Mouse (Mus musculus): Measurements from ENCODE around the gene Akap9.
"Not testable (repeated sequence)": the region's sequence is repeated elsewhere in the genome, so short reads cannot be mapped to it uniquely, and the experiment has no call there.

- not testable (repeated sequence) for TF ChIP-seq CTCF (conservative IDR thresholded peaks at IDR 0.05; ENCODE audit: low read length); POU5F1 (IDR thresholded peaks at IDR 0.05; ENCODE audit: borderline replicate concordance, low read length)
Measured at GRCm38 (mm10) chr5:4026336-4026735, 98.5 kb downstream of the Akap9 start.

Data from E14TG2a.4 (cell line).